In the genomic region with DNA sequence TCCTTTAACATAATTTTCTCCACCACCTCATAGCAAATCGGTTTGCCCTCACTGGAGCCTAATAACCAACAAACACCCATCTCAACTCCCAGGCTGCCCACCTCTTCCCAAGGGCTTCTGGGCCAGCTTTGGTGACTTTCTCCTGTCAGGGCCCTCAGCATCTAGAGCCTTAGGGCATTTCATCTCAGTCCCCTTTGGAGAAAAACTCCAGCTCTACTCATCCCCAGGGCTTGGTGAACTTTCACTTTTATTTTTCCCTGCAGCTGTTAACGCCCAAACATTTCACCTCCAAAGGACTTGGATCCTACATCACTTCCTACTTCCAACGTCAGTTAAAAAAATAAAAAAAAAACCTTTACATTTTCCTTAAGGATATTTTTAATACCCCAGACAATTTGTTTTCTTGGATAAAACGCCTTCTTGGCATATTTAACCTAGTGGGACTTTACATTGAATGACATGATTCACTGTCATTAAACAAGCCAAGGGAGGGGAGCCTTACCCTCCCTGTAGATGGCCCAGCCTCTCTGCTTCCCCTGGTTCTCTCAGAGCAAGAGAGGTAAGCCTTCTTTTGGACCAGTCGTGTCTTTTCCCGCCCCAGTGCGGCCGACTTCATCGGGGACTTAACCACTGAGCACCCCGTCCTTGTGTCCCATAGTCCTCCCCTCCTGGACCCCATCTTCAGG, we compare ENCODE assay signal across 7 mouse cellular contexts. TPM values are rescaled to one million over a fixed set of nuclear protein-coding genes. Genes with fewer than 3 reads are reported as not detected.
DNase-seq lines count a peak whose midpoint lies in the region; TF ChIP-seq lines count a peak whose summit lies in the region.

No protein-coding gene starts in this region.

- in situ Hi-C loops in ES-E14 (cut with MboI; ENCODE audit: low sequenced_read_pairs in 2 of 2, unreplicated experiment in 2 of 2), result no loop called here

- peak overlapping the region; percentile 56 to 71 for H3K4me3 ChIP-seq in ES-E14 (ENCODE audit: insufficient read depth in 1 of 2, low read depth in 1 of 2, low read length in 2 of 2, poor library complexity in 1 of 2, severe bottlenecking in 1 of 2)
- peak overlapping the region; percentile 55 for H3K4me3 ChIP-seq in bone marrow, adult 2 months (replicated peaks; ENCODE audit: control insufficient read depth, low read depth, low read length)
- peak overlapping the region; percentile 87 for H3K4me3 ChIP-seq in hindbrain, embryonic 10.5 days

- H3K4me1 ChIP-seq in ES-E14 (ENCODE audit: control insufficient read depth in 2 of 2, insufficient read depth in 2 of 2, low read length in 2 of 2, poor library complexity in 1 of 2), result peaks cover 6 to 8% of the 10 kb centered on the region in 2 experiments; a peak in 3 of 4 replicates
- H3K4me1 ChIP-seq in bone marrow, adult 2 months (ENCODE audit: control insufficient read depth, insufficient read depth, low read length), result no peaks in the 10 kb centered on the region; the same call in 1 of the 2 replicates
- H3K4me1 ChIP-seq in hindbrain, embryonic 10.5 days (replicated peaks), result peaks cover 52% of the 10 kb centered on the region

- H3K27ac ChIP-seq in ES-E14 (ENCODE audit: insufficient read depth, low read depth, low read length, poor library complexity, severe bottlenecking), result peak overlapping the region; percentile 41
- H3K27ac ChIP-seq in bone marrow, adult 2 months (ENCODE audit: control insufficient read depth, insufficient read depth, low read depth, low read length, poor library complexity), result peak overlapping the region; percentile 24; the same call in 1 of the 2 replicates
- peak overlapping the region; percentile 99 for H3K27ac ChIP-seq in hindbrain, embryonic 10.5 days

- 4% methylated on average over 10 of the region's 10 CpGs for WGBS in bone marrow, adult 2 months
- WGBS in hindbrain, embryonic 10.5 days, result 16% methylated on average over 10 of the region's 10 CpGs

- no peak for TF ChIP-seq CTCF in bone marrow, adult 2 months (IDR thresholded peaks at IDR 0.05; ENCODE audit: control insufficient read depth, insufficient read depth, low read length)

- no peaks in the 10 kb centered on the region for H3K36me3 ChIP-seq in ES-E14 (ENCODE audit: control insufficient read depth, insufficient read depth, low read length, poor library complexity, severe bottlenecking)
- no peaks in the 10 kb centered on the region for H3K36me3 ChIP-seq in hindbrain, embryonic 10.5 days

- DNase-seq in ES-E14 (ENCODE audit: low read depth, low spot score), result no peak
- DNase-seq in hindbrain, embryonic 10.5 days (ENCODE audit: low spot score), result no peak
- peak; percentile 30 for DNase-seq in lung, postnatal 36 days
- DNase-seq in right cerebral cortex, postnatal 10 days (ENCODE audit: low spot score in 2 of 2), result no peak
- DNase-seq in thymus, postnatal 4 days, result no peak
- no peak for DNase-seq in cerebellum, postnatal 4 days (ENCODE audit: low spot score in 2 of 2)

- H3K9me3 ChIP-seq in ES-E14 (ENCODE audit: control insufficient read depth, insufficient read depth, low read depth, low read length), result no peaks in the 10 kb centered on the region
- no peaks in the 10 kb centered on the region for H3K9me3 ChIP-seq in hindbrain, embryonic 10.5 days

- no peaks in the 10 kb centered on the region for H3K27me3 ChIP-seq in hindbrain, embryonic 10.5 days (ENCODE audit: insufficient read depth, poor library complexity, severe bottlenecking)

- no peak for TF ChIP-seq POLR2A in bone marrow, adult 2 months (IDR thresholded peaks at IDR 0.05; ENCODE audit: borderline replicate concordance, control insufficient read depth, low read depth, low read length)

- no peak overlapping the region for H3K9ac ChIP-seq in ES-E14 (ENCODE audit: insufficient read depth, low read depth, low read length, poor library complexity, severe bottlenecking)

TF ChIP-seq in ES-E14, 5 proteins besides CTCF, POLR2A, EP300 and RAD21:
- TF ChIP-seq HCFC1 (IDR thresholded peaks at IDR 0.05; ENCODE audit: borderline replicate concordance, insufficient read depth, low read length) (no peak), CHD2 (IDR thresholded peaks at IDR 0.05; ENCODE audit: low read depth, low read length) (no peak), ZNF384 (IDR thresholded peaks at IDR 0.05; ENCODE audit: low read depth, low read length) (0 out of 2 replicates have a peak, but pooled peaks have one; percentile 18), ZC3H11A (IDR thresholded peaks at IDR 0.05; ENCODE audit: borderline replicate concordance, low read depth, low read length) (no peak), MAFK (IDR thresholded peaks at IDR 0.05; ENCODE audit: insufficient read depth, low read depth, low read length) (no peak)

RNA-seq across cellular contexts. Expression of a gene that starts 0.7 kb away (rescaled TPM):
- 3.0 TPM in 2 replicates for total RNA-seq in ES-E14 (2012; rRNA removed)
- 9.7 and 10.5 TPM in 2 replicates for polyA plus RNA-seq in bone marrow, adult 2 months (2011; ENCODE audit: insufficient read depth, insufficient read length, low replicate concordance, missing spikeins)
- 58.6 and 61.0 TPM in 2 replicates for polyA plus RNA-seq in hindbrain, embryonic 10.5 days (2016; fragmentation: Nextera tagmentation; extraction: Ambion mirVana)

Comparison
In these comparisons a context has a peak if more than half of its experiments do, and no peak if none do; other contexts are left out.
1. H3K27ac ChIP-seq: peak in every context shown above with its lines; median percentile 99 in hindbrain, embryonic 10.5 days; 41 in ES-E14; 24 in bone marrow, adult 2 months.